Mouse (Mus musculus): Measurements from ENCODE around the gene Tfcp2l1. TPM values are rescaled to one million over a fixed set of nuclear protein-coding genes. Genes with fewer than 3 reads are reported as not detected.
"Not testable (repeated sequence)": the region's sequence is repeated elsewhere in the genome, so short reads cannot be mapped to it uniquely, and the experiment has no call there.

Tfcp2l1 gene
- polyA plus RNA-seq, 1 experiment from 2014 or later = 0.12 TPM

DNA sequence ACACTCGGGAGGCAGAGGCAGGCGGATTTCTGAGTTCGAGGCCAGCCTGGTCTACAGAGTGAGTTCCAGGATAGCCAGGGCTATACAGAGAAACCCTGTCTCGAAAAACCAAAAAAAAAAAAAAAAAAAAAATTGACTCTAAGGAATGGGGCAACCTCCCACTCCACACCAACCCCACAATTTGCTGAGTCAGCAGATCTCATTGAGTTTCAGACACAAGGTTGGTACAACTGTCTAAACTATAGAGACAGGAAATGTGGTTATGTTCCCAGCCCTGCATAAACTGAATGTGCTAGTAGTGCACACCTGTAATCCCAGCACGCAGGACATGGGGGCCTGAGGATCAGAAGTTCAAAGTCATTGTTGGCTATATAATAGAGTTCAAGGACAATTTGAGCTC lies 6.7 kb upstream of the Tfcp2l1 start:
- not testable (repeated sequence) for H3K4me1 ChIP-seq (ENCODE audit: control insufficient read depth, insufficient read depth, low read length); DNase-seq (ENCODE audit: low spot score, missing footprints); H3K27ac ChIP-seq (ENCODE audit: low read depth, low read length); H3K9ac ChIP-seq (ENCODE audit: low read length); ATAC-seq (ENCODE audit: low FRiP score); H3K9me3 ChIP-seq (ENCODE audit: control insufficient read depth, low read length); H3K4me2 ChIP-seq; H3K36me3 ChIP-seq (ENCODE audit: control insufficient read depth, insufficient read depth, low read length); H3K27me3 ChIP-seq (ENCODE audit: control insufficient read depth, insufficient read depth, low read length); H3K4me3 ChIP-seq (ENCODE audit: low read depth, low read length)
- 87% methylated on average over 5 of the region's 5 CpGs for WGBS

DNA sequence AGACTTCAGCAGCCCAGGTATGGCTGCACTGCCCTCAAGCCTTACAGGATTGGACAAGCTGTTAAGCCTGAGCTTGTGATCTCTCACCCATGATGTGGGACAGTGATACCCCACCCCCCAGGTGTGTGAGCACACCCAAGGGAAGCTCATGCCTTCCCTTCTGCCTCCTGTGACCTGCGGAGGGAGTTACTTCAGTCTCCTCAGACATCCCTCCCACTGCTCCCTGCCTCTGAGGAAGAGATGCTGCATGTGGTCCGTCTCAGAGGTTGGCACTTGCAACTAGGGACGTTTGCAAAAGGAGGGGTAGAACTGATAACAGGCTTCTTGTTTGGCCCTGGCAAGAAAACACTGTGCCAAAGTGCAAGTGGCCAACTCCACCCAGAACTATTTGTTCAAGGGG lies 4.9 kb upstream of the Tfcp2l1 start:
- H3K9ac ChIP-seq (ENCODE audit: low read length) = no peak overlapping the region
- peaks cover 8% of the 10 kb centered on the region; the same call in 1 of the 2 replicates for H3K27me3 ChIP-seq (ENCODE audit: control insufficient read depth, insufficient read depth, low read length)
- no peaks in the 10 kb centered on the region for H3K36me3 ChIP-seq (ENCODE audit: control insufficient read depth, insufficient read depth, low read length)
- ATAC-seq (ENCODE audit: low FRiP score) = no peak
- DNase-seq (ENCODE audit: low spot score, missing footprints) = no peak
- peaks cover 3% of the 10 kb centered on the region for H3K4me1 ChIP-seq (ENCODE audit: control insufficient read depth, insufficient read depth, low read length)
- 56% methylated on average over 3 of the region's 3 CpGs for WGBS
- no peaks in the 10 kb centered on the region for H3K9me3 ChIP-seq (ENCODE audit: control insufficient read depth, low read length)
- no peak overlapping the region for H3K27ac ChIP-seq (ENCODE audit: low read depth, low read length)
- no peak overlapping the region for H3K4me3 ChIP-seq (ENCODE audit: low read depth, low read length)
- H3K4me2 ChIP-seq = no peak overlapping the region

DNA sequence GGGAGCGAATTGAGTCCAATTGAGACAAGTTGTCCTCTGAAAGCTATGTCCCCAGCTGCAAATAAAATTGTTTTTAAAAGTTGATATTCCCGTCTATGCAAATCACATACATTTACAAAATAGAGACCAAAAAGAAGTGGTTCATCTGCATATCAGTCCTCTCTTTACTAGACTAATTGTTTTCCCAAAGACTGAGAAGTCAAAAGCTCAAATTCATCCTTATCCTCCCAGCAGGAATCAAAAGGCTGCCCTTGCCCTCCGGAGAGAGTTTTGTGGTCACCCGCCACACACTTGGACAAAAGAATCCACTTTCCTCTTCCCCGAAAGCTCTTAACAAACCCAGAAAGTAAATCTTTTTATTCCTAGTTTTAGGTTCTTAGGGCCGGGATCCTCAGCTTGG lies 2.3 kb upstream of the Tfcp2l1 start:
- Histone ChIP-seq H3K27ac (ENCODE audit: low read depth, low read length) (no peak overlapping the region), H3K4me1 (ENCODE audit: control insufficient read depth, insufficient read depth, low read length) (peaks cover 8% of the 10 kb centered on the region), H3K4me3 (ENCODE audit: low read depth, low read length) (no peak overlapping the region), H3K4me2 (no peak overlapping the region), H3K9me3 (ENCODE audit: control insufficient read depth, low read length) (no peaks in the 10 kb centered on the region), H3K36me3 (ENCODE audit: control insufficient read depth, insufficient read depth, low read length) (no peaks in the 10 kb centered on the region), H3K27me3 (ENCODE audit: control insufficient read depth, insufficient read depth, low read length) (peaks cover 17% of the 10 kb centered on the region), H3K9ac (ENCODE audit: low read length) (no peak overlapping the region)
- ATAC-seq (ENCODE audit: low FRiP score) (no peak), DNase-seq (ENCODE audit: low spot score, missing footprints) (no peak)
- 23% methylated on average over 6 of the region's 6 CpGs for WGBS

DNA sequence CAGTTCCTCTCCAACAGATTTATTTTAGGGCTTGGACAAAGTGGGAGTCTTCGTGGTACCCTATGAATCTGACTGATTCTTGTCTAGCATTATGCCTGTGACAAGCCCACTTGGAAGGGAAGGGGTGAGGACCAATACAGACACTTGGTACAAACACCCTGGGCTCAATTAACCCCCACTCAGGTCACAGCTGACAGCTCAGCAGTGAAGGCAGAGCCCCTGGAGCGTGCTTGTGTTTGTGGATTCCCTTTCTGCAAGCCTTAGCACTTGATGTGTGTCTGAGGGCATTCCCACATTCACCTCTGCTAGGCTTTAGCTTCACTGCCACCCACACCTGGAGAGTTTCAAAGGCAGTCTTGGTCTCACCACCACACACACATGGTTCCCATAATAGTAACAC lies 1.8 kb upstream of the Tfcp2l1 start:
- Histone ChIP-seq H3K9ac (ENCODE audit: low read length) (no peak overlapping the region), H3K4me1 (ENCODE audit: control insufficient read depth, insufficient read depth, low read length) (peaks cover 8% of the 10 kb centered on the region), H3K4me3 (ENCODE audit: low read depth, low read length) (no peak overlapping the region), H3K27ac (ENCODE audit: low read depth, low read length) (no peak overlapping the region), H3K27me3 (ENCODE audit: control insufficient read depth, insufficient read depth, low read length) (peaks cover 17% of the 10 kb centered on the region), H3K9me3 (ENCODE audit: control insufficient read depth, low read length) (no peaks in the 10 kb centered on the region), H3K4me2 (no peak overlapping the region), H3K36me3 (ENCODE audit: control insufficient read depth, insufficient read depth, low read length) (no peaks in the 10 kb centered on the region)
- ATAC-seq (ENCODE audit: low FRiP score) (no peak), DNase-seq (ENCODE audit: low spot score, missing footprints) (no peak)
- 51% methylated on average over 2 of the region's 2 CpGs for WGBS

DNA sequence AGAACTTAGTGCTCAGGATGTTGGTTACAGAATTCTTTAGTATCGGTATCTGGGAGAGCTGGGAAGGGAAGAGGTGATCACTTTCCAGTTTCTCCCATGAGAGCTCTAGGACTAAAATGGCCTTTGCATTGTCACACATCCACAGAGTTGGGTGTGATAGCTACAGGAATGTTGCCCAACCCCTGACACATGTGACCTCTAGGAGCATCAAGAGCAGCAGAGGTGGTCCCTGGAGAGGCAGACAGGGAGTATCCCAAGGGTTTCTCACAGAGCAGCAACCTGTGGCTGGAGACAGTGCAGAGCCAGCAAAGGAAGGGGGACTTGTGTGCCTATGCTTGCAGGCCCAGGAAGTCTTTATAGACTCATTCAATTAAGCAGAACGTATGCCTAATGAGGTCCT lies 1.3 kb upstream of the Tfcp2l1 start:
- Histone ChIP-seq H3K4me2 (no peak overlapping the region), H3K4me1 (ENCODE audit: control insufficient read depth, insufficient read depth, low read length) (peaks cover 8% of the 10 kb centered on the region), H3K4me3 (ENCODE audit: low read depth, low read length) (no peak overlapping the region), H3K36me3 (ENCODE audit: control insufficient read depth, insufficient read depth, low read length) (no peaks in the 10 kb centered on the region), H3K27ac (ENCODE audit: low read depth, low read length) (no peak overlapping the region), H3K27me3 (ENCODE audit: control insufficient read depth, insufficient read depth, low read length) (peaks cover 17% of the 10 kb centered on the region), H3K9me3 (ENCODE audit: control insufficient read depth, low read length) (no peaks in the 10 kb centered on the region), H3K9ac (ENCODE audit: low read length) (no peak overlapping the region)
- ATAC-seq (ENCODE audit: low FRiP score) (no peak), DNase-seq (ENCODE audit: low spot score, missing footprints) (no peak)
- 85% methylated on average over 2 of the region's 2 CpGs for WGBS

DNA sequence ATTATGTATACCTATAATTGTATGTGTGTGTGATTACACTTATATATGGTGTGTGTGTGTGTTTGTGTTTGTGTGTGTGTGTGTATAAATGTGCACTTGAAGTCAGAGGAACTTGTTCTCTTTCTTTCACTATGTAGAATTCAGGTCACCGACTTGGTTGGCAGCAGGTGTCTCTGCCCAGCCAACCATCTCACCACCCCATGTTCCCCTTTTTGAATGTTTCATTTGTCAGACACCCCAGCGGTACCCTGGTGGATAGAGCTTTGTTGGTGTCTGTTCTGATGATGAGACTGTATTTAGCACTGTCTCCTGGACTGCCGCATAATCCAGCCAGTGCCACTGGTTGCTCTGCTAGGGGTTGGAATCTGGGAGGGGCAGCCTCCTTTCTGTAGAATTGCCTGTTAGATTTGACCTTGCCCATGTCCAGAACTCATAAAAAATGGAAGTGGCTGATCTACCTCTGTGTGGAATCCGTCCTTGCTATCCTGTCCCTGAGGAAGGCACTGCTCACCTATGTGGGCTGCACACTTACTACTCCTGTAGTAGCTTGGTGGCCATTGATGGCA lies 5.8 kb downstream of the Tfcp2l1 start:
- 84% methylated on average over 4 of the region's 4 CpGs for WGBS
- Histone ChIP-seq H3K9ac (ENCODE audit: low read length) (no peak overlapping the region), H3K27me3 (ENCODE audit: control insufficient read depth, insufficient read depth, low read length) (peaks cover 3% of the 10 kb centered on the region), H3K36me3 (ENCODE audit: control insufficient read depth, insufficient read depth, low read length) (no peaks in the 10 kb centered on the region), H3K9me3 (ENCODE audit: control insufficient read depth, low read length) (no peaks in the 10 kb centered on the region), H3K4me3 (ENCODE audit: low read depth, low read length) (no peak overlapping the region), H3K27ac (ENCODE audit: low read depth, low read length) (no peak overlapping the region), H3K4me1 (ENCODE audit: control insufficient read depth, insufficient read depth, low read length) (no peaks in the 10 kb centered on the region), H3K4me2 (no peak overlapping the region)
- no peak for ATAC-seq (ENCODE audit: low FRiP score)
- no peak for DNase-seq (ENCODE audit: low spot score, missing footprints)

DNA sequence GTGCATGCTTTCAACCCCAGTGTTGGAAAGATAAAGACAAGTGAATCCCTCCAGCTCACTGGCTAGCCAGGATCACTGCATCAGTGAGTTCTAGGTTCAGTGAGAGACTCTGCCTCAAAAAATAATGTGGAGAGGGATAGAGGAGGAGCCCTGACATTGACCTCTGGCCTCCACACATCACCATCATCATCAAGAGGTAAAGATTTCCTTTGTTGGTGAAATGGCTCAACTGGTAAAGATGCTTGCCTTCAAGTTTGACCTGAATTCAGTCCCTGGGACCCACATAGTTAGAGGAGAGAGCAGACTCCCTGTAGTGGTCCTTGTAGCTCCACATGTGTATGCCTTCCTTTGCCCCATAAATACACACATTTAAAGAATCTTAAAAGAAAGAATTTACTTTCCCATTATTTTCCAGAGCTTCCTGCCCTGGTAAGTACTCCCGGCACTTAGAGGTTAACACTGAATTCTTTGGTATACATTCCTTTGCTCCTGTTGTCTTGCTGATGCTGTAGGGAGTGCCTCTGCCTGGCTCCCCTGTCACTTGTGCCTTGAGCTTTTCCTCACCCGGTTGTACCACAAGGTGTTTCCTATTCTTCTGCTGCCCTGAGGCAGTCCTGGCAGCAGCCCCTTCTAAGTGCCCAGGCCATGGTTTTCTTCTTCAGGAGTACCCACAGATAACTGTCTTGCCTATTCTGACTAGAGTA lies 14.7 kb downstream of the Tfcp2l1 start:
- H3K9me3 ChIP-seq (ENCODE audit: control insufficient read depth, low read length) = no peaks in the 10 kb centered on the region
- H3K9ac ChIP-seq (ENCODE audit: low read length) = no peak overlapping the region
- no peak overlapping the region for H3K27ac ChIP-seq (ENCODE audit: low read depth, low read length)
- 78% methylated on average over 2 of the region's 2 CpGs for WGBS
- no peak overlapping the region for H3K4me2 ChIP-seq
- H3K27me3 ChIP-seq (ENCODE audit: control insufficient read depth, insufficient read depth, low read length) = no peaks in the 10 kb centered on the region
- ATAC-seq (ENCODE audit: low FRiP score) (no peak), DNase-seq (ENCODE audit: low spot score, missing footprints) (no peak)
- H3K36me3 ChIP-seq (ENCODE audit: control insufficient read depth, insufficient read depth, low read length) = no peaks in the 10 kb centered on the region
- no peaks in the 10 kb centered on the region for H3K4me1 ChIP-seq (ENCODE audit: control insufficient read depth, insufficient read depth, low read length)
- H3K4me3 ChIP-seq (ENCODE audit: low read depth, low read length) = no peak overlapping the region

DNA sequence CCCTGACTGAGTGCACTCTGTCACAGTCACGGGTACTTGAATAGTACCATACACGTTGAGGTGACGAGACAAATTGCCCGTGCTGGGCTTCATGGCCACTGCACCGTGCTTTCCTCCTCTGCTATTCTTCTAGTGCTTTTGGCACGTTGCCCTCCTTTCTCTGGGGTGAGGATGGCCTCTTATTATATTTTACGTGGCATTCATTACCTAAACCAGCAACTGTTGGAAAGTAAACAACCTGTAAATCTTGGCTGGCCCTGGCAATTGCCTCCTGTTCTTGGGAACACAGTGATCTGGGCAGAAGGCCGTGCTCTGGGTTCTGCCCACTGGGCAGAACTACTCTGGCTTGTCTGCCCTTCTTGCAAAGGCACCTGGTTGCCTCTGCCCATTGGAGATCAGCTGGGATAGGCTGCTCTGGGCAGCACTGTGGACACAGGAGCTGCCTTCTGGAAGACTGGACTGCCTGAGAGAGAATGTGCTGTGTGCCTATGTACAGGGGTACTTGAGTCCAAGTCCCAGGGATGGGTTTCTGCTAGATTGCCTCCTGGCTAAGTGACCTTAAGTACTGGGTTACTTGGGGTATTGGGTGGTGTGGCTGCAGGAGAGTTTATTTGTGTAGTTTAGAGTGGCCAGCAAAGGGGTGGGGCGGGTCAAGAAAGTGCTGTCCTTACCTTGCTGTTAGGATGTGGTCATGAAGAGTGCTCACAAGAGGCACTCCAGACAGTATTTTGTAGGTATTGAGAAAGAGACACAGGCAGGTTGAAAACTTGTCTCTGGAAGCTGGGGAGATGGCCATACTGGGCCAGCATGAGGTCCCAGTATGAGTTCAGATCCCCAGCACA lies 15.6 kb downstream of the Tfcp2l1 start:
- no peak overlapping the region for H3K27ac ChIP-seq (ENCODE audit: low read depth, low read length)
- no peaks in the 10 kb centered on the region for H3K27me3 ChIP-seq (ENCODE audit: control insufficient read depth, insufficient read depth, low read length)
- H3K36me3 ChIP-seq (ENCODE audit: control insufficient read depth, insufficient read depth, low read length) = no peaks in the 10 kb centered on the region
- no peaks in the 10 kb centered on the region for H3K4me1 ChIP-seq (ENCODE audit: control insufficient read depth, insufficient read depth, low read length)
- H3K4me3 ChIP-seq (ENCODE audit: low read depth, low read length) = no peak overlapping the region
- H3K9me3 ChIP-seq (ENCODE audit: control insufficient read depth, low read length) = no peaks in the 10 kb centered on the region
- 63% methylated on average over 9 of the region's 9 CpGs for WGBS
- H3K9ac ChIP-seq (ENCODE audit: low read length) = no peak overlapping the region
- H3K4me2 ChIP-seq = no peak overlapping the region
- DNase-seq (ENCODE audit: low spot score, missing footprints) = no peak
- no peak for ATAC-seq (ENCODE audit: low FRiP score)

DNA sequence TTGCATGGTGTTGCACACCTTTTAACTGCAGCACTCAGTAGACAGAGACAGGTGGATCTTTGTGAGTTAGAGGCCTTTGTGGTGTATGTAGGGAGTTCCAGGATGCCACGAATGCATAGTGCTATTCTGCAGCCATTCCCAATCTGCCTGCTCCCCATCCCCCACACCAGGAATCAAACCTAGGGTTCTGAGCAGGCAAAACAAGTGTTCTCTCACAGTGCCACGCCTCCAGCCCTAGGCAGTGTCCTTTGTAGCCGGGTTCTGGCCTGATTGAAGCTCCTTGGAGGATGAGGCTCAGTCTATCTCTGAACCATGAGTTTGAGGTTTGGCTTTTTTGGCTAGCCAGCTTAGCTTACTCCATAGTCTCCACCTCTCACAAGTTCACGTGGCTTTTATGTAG lies 18.0 kb downstream of the Tfcp2l1 start:
- H3K27me3 ChIP-seq (ENCODE audit: control insufficient read depth, insufficient read depth, low read length) = no peaks in the 10 kb centered on the region
- no peak overlapping the region for H3K27ac ChIP-seq (ENCODE audit: low read depth, low read length)
- H3K9ac ChIP-seq (ENCODE audit: low read length) = no peak overlapping the region
- no peak overlapping the region for H3K4me3 ChIP-seq (ENCODE audit: low read depth, low read length)
- ATAC-seq (ENCODE audit: low FRiP score) (no peak), DNase-seq (ENCODE audit: low spot score, missing footprints) (no peak)
- 69% methylated on average over 4 of the region's 4 CpGs for WGBS
- no peaks in the 10 kb centered on the region for H3K9me3 ChIP-seq (ENCODE audit: control insufficient read depth, low read length)
- H3K4me1 ChIP-seq (ENCODE audit: control insufficient read depth, insufficient read depth, low read length) = no peaks in the 10 kb centered on the region
- H3K36me3 ChIP-seq (ENCODE audit: control insufficient read depth, insufficient read depth, low read length) = no peaks in the 10 kb centered on the region
- H3K4me2 ChIP-seq = no peak overlapping the region

Data from midbrain, embryonic 11.5 days (tissue).